Mouse (Mus musculus): ENCODE results near the gene Slc25a51.

Slc25a51 gene

GRCm38 (mm10) chr4:45408427-45409132 lies at the start of gene Slc25a51:
Slc25a51 (minus strand) TSS chr4:45408766.
- DNase-seq (ENCODE audit: low spot score): peak; percentile 88

- DNase-seq (ENCODE audit: low spot score): no peak
These were observed 49.0 kb upstream of the Slc25a51 start for GRCm38 (mm10) chr4:45457543-45457942.

- no peak for DNase-seq (ENCODE audit: low spot score)
These were observed 46.4 kb upstream of the Slc25a51 start for GRCm38 (mm10) chr4:45455001-45455400.

- no peak for DNase-seq (ENCODE audit: low spot score)
These were observed 44.8 kb upstream of the Slc25a51 start for GRCm38 (mm10) chr4:45453271-45453851.

- DNase-seq (ENCODE audit: low spot score): peak; percentile 18
These were observed 44.1 kb upstream of the Slc25a51 start for GRCm38 (mm10) chr4:45452569-45453111.

- DNase-seq (ENCODE audit: low spot score): no peak
These were observed 40.4 kb upstream of the Slc25a51 start for GRCm38 (mm10) chr4:45449012-45449411.

GRCm38 (mm10) chr4:45448481-45448880 lies 39.9 kb upstream of the Slc25a51 start:
- no peak for DNase-seq (ENCODE audit: low spot score)

GRCm38 (mm10) chr4:45447196-45447595 lies 38.6 kb upstream of the Slc25a51 start:
- DNase-seq (ENCODE audit: low spot score): no peak

- DNase-seq (ENCODE audit: low spot score): no peak
These were observed 36.7 kb upstream of the Slc25a51 start for GRCm38 (mm10) chr4:45445235-45445634.

GRCm38 (mm10) chr4:45444813-45445212 lies 36.2 kb upstream of the Slc25a51 start:
- no peak for DNase-seq (ENCODE audit: low spot score)

- no peak for DNase-seq (ENCODE audit: low spot score)
These were observed 35.1 kb upstream of the Slc25a51 start for GRCm38 (mm10) chr4:45443652-45444051.

- DNase-seq (ENCODE audit: low spot score): no peak
These were observed 33.7 kb upstream of the Slc25a51 start for GRCm38 (mm10) chr4:45442237-45442636.

GRCm38 (mm10) chr4:45441778-45442177 lies 33.2 kb upstream of the Slc25a51 start:
- no peak for DNase-seq (ENCODE audit: low spot score)

- DNase-seq (ENCODE audit: low spot score): no peak
These were observed 30.7 kb upstream of the Slc25a51 start for GRCm38 (mm10) chr4:45439281-45439680.

GRCm38 (mm10) chr4:45437010-45437409 lies 28.4 kb upstream of the Slc25a51 start:
- DNase-seq (ENCODE audit: low spot score): no peak

- no peak for DNase-seq (ENCODE audit: low spot score)
These were observed 27.9 kb upstream of the Slc25a51 start for GRCm38 (mm10) chr4:45436383-45436913.

GRCm38 (mm10) chr4:45435899-45436298 lies 27.3 kb upstream of the Slc25a51 start:
- no peak for DNase-seq (ENCODE audit: low spot score)

GRCm38 (mm10) chr4:45434681-45435080 lies 26.1 kb upstream of the Slc25a51 start:
- DNase-seq (ENCODE audit: low spot score): no peak

GRCm38 (mm10) chr4:45434071-45434470 lies 25.5 kb upstream of the Slc25a51 start:
- DNase-seq (ENCODE audit: low spot score): no peak

- DNase-seq (ENCODE audit: low spot score): no peak
These were observed 23.2 kb upstream of the Slc25a51 start for GRCm38 (mm10) chr4:45431806-45432205.

- no peak for DNase-seq (ENCODE audit: low spot score)
These were observed 22.8 kb upstream of the Slc25a51 start for GRCm38 (mm10) chr4:45431316-45431715.

- DNase-seq (ENCODE audit: low spot score): no peak
These were observed 20.9 kb upstream of the Slc25a51 start for GRCm38 (mm10) chr4:45429451-45429850.

All from testis, postnatal 14 days (tissue).